Mouse (Mus musculus) spleen, postnatal 14 days (tissue): ENCODE results near the gene St6galnac3.

Experiments
- DNase-seq, 2 experiments: peaks; one replicate each; pipeline ENCODE4 v3.0.0; 2021 to 2022; ENCODE audit warnings: low spot score in 2 of 2

St6galnac3 gene

DNA sequence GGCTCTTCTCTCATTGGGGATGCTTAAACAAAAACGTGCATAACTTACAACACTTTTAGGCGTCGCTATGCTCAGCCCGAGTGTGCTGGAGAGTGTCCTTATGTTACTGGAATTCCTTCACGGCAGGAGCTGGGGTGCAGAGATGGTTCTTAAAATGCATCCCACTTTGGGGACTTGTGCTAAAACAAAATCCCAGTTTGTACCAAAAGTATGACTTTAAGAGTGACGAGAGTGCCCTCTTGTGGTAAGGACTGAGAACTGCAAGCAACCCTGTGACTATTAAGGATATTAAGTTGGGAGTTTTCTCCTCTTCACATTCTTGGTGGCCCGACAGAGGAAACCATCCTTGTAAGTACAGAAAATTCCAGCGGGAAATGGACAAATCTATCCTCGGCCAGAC is 69.9 kb downstream of the St6galnac3 start:
- DNase-seq = peak in 1 of 2 experiments; percentile 35

DNA sequence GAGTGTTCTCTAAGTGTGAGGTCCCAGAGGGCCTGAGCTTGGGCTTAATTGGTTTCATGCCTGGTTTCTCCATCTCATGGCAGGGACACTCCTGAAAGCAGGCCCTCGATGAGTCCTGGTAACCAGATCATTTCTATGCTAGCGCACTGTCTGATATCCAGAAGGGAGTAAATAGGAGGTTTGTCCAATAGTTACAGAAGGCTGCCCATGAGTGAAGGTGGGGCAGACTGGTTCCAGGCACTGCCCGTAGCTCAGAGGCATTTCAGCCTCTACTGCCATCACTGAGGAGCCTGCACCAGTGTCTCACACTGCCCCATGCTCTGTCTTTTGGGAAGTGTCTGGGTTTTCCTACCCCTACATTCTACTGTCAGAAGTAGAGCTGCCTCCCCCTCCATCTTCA is 72.1 kb downstream of the St6galnac3 start:
- no peak for DNase-seq

GRCm38 (mm10) chr3:153648713-153649112 is 76.3 kb downstream of the St6galnac3 start:
- DNase-seq = no peak

DNA sequence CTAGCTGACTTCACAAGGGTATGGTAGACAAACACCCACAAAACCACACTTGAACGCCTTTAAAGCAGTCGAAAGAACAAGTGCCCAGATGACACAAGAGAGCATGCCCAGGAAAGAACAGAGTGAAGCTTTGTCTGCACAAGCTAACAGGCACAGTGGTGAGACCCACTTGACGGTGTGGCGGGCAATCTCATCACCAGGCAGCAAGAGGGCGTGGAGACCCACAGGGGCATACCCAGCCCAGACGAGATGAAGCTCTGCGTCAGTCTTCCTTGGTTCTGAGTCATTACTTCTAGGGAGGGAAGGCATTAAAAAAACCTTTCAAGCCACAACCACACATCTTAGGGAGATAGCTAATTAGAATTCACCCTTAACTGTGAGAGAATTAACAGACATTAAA is 79.2 kb downstream of the St6galnac3 start:
- no peak for DNase-seq

GRCm38 (mm10) chr3:153643822-153644519 is 81.0 kb downstream of the St6galnac3 start:
- no peak for DNase-seq

DNA sequence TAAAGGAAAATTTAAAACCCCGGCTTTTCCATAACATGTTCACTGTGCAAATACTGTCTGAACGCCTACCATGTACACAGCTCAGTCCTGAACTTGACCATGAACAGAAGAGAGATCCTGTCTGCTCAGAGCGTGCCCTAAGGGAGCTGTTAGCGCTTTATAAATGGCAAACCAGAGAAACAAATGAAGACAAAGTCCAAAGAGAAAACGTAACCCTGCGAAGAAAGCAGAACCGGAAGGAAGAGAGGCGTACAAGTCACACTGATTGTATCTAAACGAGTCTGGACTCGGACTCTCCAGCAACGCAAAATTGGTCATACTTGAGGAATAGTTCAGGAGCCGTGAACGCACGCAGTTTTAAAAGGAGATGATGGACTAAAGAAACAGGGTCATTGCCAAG is 82.1 kb downstream of the St6galnac3 start:
- DNase-seq = no peak

DNA sequence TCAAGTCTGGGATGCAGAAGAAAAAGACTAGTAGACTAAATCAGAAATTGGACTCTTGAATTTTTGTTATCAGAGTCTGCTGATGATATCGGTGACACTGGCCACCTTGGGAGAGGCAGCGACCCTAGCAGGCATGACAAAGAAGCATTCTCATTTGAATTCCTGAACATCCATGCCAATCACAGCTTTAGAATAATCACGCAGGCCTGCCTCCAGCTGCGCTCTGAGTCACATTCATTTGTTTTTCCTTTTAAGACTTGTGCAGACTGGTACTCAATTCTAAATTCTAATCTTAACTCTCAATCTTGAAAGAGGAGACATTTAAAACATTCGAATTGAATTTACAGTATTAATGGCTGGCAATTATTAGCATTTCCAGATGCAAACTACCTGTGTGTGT is 83.2 kb downstream of the St6galnac3 start:
- no peak for DNase-seq

DNA sequence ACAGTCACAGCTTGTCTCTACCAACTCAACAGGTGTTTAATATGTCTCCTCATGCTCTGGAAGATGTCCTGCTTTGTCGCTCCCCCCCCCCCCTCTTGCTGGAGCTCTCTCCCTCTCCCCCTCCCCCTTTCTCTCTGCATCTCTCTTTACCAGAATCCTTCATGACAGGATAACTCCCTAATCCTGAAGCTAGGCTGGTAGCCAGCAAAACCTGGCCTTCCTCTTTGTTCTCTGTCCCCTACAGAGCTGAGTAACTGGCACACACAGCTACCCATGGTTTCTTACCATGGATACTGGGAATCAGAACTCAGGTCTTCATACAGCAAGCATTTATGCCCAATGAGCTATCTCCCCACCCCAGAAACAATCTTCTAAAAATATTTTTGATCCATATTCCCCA is 87.6 kb downstream of the St6galnac3 start:
- DNase-seq = no peak

DNA sequence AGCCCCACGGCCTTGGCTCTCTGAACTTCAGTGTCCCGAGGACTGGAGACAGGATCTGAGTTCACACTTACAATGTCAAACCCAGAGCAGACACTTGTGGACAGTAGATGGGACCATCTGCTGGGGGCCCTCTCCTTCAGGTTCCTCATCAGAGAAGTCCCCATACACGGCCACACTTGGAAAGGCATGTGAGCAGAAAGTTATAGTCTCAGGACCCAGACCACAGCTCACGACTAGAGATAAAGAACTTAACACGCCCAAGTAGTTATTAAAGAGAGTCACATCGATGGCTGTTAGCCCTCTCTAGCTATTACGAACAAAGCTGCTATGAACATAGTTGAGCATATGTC is 88.2 kb downstream of the St6galnac3 start:
- no peak for DNase-seq

DNA sequence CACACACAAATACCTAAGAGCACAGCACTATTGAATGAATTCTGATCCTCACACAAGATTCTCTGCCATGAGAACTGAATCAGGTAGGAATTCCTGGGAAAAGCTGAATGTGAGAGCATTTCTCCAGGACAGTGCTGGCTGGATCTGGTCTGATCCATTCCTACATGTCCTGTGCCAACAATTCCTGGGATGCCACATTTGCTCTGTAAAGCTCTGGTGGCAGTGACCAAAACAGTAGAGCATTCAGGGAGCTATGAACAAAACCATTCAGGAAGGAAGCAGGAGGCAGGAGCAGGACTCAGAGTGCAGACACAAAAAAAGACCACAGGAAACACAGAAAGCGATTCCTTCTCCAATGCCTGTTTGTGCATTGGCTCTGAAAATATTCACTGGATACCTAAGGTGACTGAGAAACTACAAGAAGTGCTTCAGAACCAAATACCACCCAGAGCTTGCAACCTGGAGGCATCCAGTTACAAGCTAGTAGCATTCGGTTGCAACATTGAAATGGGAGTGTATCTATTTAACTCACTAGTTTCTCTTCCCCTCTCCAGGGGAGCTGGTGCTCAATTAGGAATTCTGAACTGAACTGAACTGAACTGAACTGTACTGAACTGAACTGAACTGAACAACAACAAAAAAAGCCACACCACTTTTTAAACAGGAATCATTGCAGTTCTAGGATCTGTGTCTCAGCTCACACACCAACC is 88.7 kb downstream of the St6galnac3 start:
- no peak for DNase-seq

- no peak for DNase-seq
These were observed 92.8 kb downstream of the St6galnac3 start for GRCm38 (mm10) chr3:153631988-153632672.

GRCm38 (mm10) chr3:153626237-153626636 is 98.7 kb downstream of the St6galnac3 start:
- DNase-seq = no peak

DNA sequence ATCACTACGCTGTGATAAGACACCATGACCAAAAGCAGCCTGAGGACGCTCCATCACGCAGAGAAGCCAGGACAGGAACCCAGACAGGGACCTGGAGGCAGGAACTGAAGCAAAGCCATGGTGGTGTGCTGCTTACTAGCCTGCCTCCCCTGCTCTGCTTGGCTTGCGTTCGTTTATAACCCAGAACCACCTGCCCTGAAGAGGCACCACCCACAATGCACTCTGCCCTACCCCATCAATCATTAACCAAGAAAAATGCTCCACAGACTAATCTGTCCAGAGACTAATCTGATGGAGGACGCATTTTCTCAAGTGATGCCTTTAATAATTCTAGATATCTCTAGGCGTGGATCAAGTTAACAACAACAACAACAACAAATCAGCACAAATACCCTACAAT is 106.0 kb downstream of the St6galnac3 start:
- no peak for DNase-seq

- DNase-seq = no peak
These were observed 108.1 kb downstream of the St6galnac3 start for GRCm38 (mm10) chr3:153616849-153617248.

- no peak for DNase-seq
These were observed 114.7 kb downstream of the St6galnac3 start for GRCm38 (mm10) chr3:153610239-153610638.

GRCm38 (mm10) chr3:153606331-153606730 is 118.6 kb downstream of the St6galnac3 start:
- DNase-seq = no peak

GRCm38 (mm10) chr3:153605767-153606098 is 119.2 kb downstream of the St6galnac3 start:
- no peak for DNase-seq

GRCm38 (mm10) chr3:153605089-153605766 is 119.7 kb downstream of the St6galnac3 start:
- no peak for DNase-seq

- no peak for DNase-seq
These were observed 125.8 kb downstream of the St6galnac3 start for GRCm38 (mm10) chr3:153599179-153599578.

- DNase-seq = no peak
These were observed 126.3 kb downstream of the St6galnac3 start for GRCm38 (mm10) chr3:153598631-153599030.

DNA sequence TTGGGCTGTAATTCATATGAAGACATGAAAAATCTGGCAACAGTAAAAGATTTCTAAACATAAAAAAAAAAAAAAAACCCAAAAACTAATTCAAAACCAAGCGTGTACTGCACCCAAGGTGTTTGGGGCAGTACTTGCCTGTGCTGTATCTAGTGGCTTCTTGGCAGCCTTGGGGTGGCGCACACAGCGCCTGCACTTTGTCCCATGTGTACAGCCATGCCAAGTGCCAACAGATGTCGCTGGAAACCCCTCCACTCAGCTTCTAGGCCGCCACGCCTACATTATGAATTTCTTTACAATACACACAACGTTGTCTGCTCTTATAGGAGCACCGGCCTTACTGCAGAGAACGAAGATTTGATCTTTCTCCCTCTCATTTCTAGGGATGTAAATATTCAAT is 130.4 kb downstream of the St6galnac3 start:
- no peak for DNase-seq

- no peak for DNase-seq
These were observed 131.0 kb downstream of the St6galnac3 start for GRCm38 (mm10) chr3:153593978-153594377.
